Mouse (Mus musculus): Measurements from ENCODE around the gene Ggact.

Gene Ggact

DNA sequence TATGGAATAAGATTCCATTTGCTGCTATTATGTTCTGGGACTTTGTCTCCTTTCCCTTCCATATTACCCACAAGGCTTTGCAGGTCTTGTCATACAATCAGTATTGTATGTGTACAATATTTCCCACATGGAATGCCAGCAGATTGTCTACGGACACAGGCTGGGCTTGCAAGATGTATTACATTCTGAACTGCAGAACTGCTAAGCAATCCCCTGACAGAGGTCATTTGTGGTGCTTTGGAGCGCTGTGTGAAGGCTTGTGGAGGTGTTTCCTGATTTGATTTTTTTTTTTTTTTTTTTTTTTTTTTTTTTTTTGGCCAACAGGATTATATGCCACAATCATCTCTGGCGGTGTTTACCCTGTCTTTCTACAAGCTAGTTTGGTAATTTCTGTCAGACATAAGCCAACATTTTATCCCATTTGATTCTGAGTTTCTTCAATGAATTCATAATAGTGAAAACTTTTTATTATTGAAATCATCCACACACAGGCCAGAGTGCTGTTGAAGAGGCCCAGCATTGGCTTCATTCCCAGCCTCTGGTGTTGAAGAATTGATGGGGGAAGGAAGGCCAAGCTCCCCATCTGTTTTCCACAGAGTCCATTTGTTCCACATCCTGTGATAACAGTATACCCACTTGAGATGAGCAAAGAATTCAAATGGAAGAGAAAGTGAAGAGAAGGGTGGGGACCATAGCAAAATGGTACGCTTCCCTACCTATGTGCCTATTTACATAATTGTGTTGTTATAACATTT lies 45.8 kb downstream of the Ggact start:
- no peak for DNase-seq (ENCODE audit: extremely low spot score)

DNA sequence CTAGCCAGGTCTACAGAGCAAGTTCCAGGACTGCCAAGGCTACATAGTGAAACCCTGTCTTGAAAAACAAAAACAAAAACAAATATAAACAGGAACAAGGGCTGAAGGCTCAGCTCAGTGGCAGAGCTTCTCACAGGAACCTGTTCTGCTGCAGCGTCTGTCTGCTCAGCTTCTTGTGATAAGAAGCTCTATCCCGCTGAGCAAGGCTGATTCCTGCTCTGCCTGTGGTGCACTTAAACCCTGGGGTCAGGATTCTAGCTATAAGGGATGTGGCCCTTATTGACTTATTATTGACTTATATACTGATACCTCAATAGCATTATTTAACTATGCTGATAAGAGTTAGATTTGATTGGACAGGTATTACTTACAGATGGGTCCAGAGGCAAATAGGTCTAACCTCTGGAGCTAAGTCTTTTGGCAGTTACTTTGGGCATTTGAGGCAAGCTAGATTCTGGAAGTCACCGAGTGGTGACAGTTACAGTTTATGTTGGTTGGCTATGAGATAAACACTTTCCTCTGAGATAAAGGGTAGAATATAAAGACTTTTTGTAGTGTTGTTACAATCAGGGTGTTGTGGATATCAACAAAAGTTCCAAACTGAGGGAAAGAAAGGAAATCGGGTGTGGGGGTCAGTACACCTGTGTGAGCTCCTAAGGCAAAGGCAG lies 48.0 kb downstream of the Ggact start:
- no peak for DNase-seq (ENCODE audit: extremely low spot score)

DNA sequence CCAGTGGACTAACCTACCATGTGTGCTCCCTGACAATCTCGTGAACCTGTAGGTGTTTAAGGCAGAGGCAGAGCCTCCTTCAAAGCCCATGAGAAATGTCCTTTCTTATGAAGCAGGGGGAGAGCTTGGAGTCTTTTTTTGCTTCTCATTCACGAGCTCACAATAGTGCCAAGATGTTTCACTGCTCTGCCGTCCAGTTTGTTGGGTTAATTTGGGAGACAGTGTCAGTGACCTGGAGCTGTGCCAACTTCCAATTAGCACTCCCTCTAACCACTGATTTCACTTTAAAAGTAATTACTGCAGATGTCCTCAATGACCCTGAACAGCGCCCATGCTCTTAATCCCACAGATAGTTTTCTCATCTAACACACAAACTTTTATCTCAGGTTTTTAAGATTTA lies 50.9 kb downstream of the Ggact start:
- DNase-seq (ENCODE audit: extremely low spot score): no peak

DNA sequence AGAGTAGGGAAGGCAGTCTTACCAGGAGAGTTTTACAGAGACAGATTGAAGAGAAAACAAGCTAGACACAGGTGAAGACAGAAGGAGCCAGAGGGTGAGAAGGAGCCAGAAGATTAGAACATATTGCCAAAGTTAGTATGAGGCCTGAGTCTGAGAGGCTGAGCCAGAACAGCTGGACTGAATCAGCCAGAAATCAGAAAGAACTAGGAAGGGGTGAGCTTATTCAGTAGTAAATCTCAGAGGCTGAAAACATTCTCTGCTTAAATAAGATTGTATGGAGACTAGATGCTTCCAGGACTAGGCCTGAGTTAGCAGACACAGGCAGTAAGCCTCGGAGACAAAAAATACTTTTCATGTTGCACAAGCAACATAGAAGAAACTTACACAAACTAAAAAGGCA lies 53.8 kb downstream of the Ggact start:
- no peak for DNase-seq (ENCODE audit: extremely low spot score)

DNA sequence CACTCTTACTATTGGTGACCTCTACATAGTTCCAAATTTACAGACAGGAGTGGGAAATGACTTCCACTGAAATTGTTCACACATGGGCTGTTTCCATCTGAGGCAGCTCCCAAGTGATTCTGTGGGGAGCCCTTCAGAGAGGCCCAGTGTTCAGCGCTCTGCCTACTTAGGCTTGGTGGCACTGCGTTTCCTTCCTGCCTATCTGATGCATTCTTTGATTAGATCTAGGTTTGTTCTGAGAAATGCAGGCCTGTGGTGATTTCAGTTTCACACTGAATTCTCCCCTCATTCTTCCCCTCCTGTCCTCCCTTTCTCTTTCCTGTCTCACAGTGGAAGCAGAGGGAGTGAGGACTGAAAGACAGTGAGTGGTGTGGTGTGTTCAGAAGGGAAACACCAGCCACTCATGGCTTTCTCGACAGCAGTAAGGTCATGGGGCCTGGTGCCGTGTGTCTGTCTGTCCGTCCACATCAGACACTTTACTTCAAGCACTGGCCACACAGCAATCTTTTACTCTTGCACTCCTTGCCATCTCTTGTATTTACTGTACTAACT lies 61.0 kb downstream of the Ggact start:
- DNase-seq (ENCODE audit: extremely low spot score): no peak

DNA sequence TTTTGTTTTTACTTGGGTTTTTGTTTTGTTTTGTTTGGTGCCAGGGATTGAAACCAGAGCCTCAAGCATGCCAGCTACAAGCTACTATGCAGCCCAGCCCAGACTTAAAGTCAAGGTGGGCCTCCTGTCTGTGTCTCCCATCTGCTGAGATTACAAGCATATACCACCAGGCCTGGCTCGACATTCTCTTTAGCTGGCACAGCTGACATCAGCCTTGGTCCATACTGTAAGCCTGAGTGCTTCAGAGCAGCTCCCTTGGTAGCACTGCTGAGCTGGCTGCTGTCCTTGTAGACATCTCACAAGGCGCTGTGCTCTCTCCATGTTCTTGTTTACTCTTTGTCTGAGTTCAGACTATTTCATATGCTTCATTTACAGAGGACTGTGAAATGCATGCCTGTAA lies 76.5 kb downstream of the Ggact start:
- DNase-seq (ENCODE audit: extremely low spot score): no peak

DNA sequence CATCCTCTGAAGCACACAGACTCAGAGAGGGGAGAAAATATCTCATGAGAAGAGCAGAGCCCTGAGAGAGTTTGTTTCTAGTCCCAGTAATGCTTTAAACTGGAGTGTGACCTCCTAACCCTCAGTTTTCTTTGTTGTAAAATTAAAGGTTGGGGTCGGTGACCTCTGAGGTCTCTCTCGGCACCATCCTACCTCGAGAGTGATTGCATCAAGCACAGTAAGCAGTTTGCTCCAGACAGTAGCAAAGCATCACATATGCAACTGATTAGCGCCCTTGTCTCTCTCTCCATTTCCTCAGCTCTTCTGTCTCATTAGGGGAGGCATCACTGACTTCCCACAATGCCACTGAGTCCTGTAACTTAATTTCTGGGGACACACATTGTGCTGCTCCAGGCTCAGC lies 77.3 kb downstream of the Ggact start:
- peak; percentile 62 for DNase-seq (ENCODE audit: extremely low spot score)

DNA sequence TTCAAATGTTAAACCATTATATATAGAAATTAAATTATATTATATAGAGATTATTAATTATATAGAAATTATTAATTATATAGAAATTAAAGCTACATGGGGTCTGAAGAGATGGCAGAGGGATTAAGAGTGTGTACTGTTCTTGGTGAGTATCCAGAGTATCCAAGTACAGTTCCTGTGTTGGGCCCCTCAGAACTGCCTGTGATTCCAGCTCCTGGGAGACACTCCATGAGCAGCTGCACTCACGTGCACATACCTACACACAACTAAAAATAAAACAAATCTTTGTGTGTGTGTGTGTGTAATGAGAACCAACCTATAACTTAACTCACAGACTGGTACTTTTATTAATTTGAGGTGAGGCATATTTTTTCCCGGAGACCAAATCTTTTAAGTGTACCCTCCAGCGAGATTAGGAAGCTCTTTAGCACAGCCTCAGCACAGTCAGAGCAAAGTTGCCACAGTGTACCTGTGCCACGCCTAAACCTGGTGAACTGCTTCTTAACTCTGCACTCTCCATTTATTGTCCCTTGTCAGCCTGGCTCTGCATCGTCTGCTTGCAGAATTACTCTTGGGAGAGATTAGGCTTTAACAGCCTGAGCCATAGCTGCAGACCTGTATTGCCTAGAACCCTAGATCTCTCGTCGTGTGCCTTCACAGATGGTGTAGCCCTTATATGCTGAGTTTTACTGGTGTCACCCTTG lies 77.9 kb downstream of the Ggact start:
- no peak for DNase-seq (ENCODE audit: extremely low spot score)

DNA sequence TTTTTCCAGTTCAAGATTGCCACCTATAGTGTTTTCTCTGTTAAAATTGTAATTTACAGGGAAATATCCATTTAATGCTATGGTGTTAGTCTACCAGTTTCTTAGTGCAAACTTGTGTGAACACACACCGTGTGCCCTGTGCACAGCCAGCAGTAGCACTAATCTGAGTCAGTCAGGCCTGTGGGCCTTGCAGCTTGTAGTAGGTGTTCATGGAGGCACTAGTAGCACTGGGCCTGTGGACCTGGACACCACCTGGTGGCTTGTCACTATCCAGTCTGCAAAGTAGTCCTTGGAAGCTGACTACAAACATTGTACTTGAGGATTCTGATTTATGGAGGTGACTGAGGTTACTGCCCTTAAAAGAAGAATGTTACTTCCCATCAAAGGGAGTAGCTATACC lies 78.8 kb downstream of the Ggact start:
- DNase-seq (ENCODE audit: extremely low spot score): no peak

DNA sequence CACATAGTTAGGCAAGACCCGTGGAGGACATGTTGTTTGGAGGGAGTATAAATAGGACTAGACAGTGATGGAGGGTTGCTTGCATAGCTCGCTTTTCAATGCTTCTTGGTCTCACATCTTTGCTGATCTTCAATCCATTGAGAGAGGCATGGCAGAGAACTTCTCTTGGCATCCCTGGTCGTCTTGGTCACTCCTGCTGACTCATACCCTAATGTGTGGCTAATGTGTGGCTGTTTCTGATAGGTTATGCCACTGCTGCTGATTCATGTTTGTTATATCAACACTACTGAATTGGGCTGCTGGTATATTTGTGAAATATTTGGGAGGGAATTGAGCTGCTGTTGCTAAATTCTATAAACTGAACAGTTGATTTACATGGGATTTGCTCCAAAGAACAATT lies 79.9 kb downstream of the Ggact start:
- no peak for DNase-seq (ENCODE audit: extremely low spot score)

DNA sequence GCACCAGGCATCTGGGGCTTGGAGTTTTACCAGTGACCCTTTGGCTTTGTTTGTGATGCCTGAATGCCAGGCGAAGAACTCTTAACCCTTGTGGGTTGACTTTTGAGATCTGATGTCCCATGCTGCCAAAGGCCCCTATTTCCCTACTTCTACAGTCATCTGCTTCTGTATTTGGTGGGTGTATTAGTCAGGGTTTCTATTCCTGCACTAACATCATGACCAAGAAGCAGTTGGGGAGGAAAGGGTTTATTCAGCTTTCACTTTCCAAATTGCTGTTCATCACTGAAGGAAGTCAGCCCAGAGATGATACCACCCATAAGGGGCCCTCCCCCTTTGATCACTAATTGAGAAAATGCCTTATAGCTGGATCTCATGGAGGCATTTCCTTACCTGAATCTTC lies 83.1 kb downstream of the Ggact start:
- DNase-seq (ENCODE audit: extremely low spot score): no peak

DNA sequence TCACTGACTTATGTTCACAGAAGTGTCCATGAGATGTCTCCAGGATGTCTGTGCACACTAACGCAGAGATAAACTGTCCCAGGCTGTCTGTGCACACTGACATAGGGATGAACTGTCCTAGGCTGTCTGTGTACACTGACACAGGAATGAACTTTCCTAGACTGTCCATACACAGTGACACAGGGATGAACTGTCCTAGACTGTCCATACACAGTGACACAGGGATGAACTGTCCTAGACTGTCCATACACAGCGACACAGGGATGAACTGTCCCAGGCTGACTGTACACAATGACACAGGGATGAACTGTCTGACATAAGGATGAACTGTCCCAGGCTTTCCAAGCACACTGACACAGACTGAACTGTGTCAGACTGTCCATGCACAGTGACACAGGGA lies 88.1 kb downstream of the Ggact start:
- no peak for DNase-seq (ENCODE audit: extremely low spot score)

DNA sequence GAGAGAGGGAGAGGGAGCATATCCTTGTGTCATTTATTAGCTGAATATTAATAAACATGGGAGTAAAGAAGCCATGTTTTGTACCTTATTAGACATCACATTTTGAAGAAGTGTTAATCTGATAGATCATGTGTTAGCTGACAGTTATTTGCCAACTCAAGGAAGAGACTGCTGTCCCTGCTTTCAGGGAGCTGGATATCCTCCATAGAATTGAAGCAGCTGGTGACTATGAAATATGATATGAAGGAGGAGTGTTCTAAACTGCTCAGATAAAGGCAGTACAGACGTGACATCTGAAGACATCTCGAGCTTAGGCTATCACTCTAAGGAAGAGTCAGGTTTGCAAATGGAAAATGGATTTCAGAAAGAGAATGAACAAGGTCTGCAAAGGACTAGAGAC lies 89.8 kb downstream of the Ggact start:
- no peak for DNase-seq (ENCODE audit: extremely low spot score)

DNA sequence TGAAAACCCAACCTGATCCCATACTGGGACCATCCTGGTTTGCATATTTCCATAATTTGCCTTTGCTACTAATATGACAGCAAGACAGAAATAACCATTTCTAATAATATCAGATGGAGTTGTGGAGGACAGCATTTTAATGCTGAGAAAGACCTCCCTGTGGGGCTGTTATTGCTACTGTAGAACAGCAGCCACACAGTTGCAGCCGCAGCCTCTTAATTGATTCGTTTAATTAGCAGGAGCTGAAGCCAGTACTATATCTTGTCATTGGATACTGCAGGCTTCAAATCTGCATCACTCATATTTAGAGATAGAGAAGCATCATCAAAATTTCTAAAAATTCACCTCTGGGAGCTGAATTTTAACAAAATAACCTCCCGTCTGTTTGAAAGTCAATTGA lies 92.6 kb downstream of the Ggact start:
- no peak for DNase-seq (ENCODE audit: extremely low spot score)

DNA sequence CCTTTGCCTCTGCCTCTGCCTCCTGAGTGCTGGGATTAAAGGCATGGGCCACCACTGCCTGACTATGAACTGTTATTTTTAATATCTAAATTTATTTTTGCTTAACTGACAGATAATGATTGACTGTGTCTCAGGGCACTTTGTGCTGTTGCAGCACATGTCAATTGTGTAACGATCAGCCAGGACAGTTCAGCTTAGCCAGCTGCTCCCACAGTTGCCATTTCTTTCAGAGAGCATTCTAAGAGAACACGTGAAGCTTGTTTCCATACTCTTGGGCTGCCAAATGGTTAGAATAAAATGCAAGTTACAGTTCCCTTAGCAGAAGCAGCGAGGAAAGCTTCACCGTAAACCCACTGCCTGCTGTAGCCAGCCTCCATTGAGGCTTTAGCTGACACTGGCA lies 113.3 kb downstream of the Ggact start:
- no peak for DNase-seq (ENCODE audit: extremely low spot score)

DNA sequence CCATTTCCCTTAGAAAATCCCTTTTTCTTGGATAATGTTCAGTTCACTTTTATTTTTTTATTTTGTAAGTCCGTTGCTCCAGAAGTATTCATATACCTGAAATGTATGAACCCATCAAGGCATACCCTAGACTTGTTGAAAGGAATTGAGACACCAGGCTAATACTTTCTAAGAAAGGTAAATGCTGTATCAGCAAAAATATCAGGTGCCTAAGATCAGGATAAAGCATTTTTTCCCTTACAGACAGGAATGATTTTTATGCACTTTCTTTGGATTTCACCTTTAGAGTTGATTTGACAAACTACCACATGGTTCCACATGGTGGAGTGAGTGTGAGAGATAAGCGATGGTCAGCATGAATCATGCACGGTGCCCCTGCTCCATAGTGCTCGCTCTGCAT lies 120.2 kb downstream of the Ggact start:
- no peak for DNase-seq (ENCODE audit: extremely low spot score)

DNA sequence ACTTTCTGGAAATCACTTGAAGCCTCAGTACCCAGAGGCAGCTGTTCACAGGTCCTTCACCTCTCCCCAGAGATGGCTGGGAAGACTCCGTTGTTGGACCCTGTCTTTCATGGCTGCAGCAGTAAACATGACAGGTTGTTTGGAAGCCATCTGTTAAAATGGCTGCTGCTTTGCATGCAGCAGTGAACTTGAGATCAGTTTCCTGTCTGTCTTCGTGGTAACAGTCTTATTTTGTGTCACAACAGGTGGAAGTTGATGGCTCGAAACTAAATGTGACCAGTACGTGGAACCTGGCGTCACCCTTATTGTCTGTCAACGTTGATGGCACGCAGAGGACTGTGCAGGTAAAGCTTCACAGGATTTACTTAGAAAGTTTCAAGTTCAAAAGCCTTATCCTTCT lies 123.4 kb downstream of the Ggact start:
- no peak for DNase-seq (ENCODE audit: extremely low spot score)

DNA sequence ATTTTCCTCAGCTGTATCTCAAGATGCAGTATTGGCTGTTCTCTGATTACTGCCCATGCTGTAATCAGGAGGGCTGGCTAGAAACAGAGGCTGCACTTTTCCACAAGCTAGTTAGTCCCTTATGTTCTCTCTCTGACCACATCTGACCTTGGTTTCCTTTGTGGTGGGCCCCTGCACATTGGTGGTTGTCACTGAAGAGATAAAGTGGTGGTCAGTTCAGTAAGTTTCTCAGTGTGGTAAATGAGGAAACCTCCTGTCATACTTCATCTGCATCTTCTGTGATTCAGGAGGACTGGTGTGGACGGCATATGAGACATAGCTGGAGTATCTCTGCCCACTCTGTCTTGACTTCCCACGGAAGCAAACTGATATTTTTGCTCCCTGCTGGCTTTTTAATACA lies 125.4 kb downstream of the Ggact start:
- DNase-seq (ENCODE audit: extremely low spot score): no peak

DNA sequence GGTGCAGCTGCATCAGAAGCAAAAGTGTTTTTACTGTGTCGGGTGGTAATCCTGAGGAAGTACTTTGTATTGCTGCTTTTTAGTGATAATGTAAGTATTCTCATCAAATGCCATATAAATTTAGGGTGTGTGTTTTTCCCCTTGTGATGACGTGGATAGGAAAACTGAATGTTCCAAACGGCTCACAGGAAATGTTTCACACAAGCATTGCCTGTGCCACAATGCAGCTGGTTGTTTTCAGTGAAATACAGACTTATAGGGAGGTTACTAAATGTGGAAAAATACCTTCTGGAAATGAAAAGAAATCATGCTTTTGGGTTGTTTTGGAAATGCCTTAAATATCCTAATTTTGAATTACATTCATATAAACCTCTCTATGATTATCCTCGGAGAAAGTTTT lies 128.9 kb downstream of the Ggact start:
- no peak for DNase-seq (ENCODE audit: extremely low spot score)

DNA sequence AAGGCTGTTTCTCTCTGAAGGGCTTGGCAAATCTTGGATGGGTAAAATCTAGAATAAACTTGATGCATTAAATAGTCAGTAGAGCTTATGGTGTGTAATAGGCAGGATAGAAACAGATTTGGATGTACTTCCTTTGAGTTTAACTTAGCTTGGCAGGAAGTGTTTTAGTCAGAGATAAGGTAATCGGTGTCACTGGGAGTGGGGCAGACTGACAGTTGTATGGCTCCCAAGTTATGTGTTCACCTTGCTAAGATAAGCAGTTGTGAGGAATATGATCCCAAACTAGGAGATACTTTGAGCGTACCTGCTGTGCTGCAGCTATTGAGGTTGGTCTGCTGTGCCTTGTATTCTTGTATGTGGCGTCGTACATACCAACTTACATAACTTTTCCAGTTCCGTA lies 147.1 kb downstream of the Ggact start:
- no peak for DNase-seq (ENCODE audit: extremely low spot score)

Measured in embryo, embryonic 9.5 days (tissue).